Mouse (Mus musculus) thymus, adult 18-20 months (tissue): ENCODE measurements around the gene Gm15319.
"Not testable (repeated sequence)": the region's sequence is repeated elsewhere in the genome, so short reads cannot be mapped to it uniquely, and the experiment has no call there.

Source experiments
- DNase-seq, 2 experiments: peaks; one replicate each; pipeline ENCODE4 v3.0.0; 2022; ENCODE audit warnings: mixed read lengths in 2 of 2

Gene Gm15319

GRCm38 (mm10) chr8:20363110-20363509 is at the start of gene Gm15319:
Gm15319 (minus strand) TSS chr8:20363210.
- not testable (repeated sequence) for DNase-seq

DNA sequence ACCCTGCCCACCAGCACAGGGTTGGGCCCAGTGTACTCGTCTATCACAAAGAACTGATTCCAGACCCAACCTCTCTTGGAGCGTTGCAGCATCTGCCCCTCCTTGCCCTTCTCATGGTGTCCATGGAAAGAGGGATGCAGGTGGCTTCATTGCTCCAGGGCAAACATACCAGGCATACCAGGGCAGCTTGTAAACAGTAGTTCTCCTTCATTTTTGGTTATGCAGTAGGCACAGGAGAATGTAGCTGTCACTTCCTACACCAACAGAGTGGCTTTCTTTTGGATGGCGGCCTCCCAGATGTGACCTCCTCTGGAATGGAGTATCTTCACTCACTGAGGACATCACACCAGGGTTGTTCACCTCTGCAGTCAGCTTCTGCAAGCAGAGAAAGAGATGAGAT is 47.3 kb upstream of the Gm15319 start:
- not testable (repeated sequence) for DNase-seq

GRCm38 (mm10) chr8:20408441-20409030 is 45.5 kb upstream of the Gm15319 start:
- DNase-seq = peak in 1 of 2 experiments; percentile 26

- DNase-seq = peak; percentile 3 to 31
These were observed 26.3 kb upstream of the Gm15319 start for GRCm38 (mm10) chr8:20389363-20389739.

- DNase-seq = peak; percentile 18 to 46
These were observed 25.8 kb upstream of the Gm15319 start for GRCm38 (mm10) chr8:20388706-20389362.

DNA sequence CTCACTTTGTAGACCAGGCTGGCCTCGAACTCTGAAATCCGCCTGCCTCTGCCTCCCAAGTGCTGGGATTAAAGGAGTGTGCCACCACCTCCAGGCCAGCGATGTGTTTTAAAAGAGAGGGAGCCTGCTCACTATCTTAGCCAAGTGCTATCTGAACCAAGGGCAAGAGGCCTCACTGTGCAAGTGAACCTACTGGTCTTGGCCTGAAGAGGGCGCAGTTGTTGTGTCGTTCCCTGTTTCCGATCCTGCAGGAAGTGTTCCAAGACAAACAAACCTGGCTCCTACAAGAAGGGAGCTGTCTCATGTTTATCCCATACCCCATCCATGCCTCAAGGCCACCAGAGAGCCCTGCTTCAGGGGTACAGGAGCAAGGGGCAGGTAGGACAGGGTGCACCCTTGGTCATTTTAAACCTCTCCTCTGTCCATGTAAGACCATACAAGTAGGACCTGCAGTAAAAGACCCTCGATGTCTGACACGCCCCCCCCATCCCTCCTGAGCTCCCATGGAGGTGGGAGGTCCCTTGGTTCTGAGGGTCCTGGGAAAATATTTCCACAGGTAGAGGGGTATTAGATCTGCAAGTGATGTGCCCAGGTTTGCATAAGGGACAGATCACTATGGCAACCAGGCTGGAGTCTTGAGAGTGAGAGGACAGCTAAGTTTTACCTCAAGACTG is 24.2 kb upstream of the Gm15319 start:
- peak; percentile 27 to 28 for DNase-seq

- not testable (repeated sequence) for DNase-seq
These were observed 22.0 kb upstream of the Gm15319 start for GRCm38 (mm10) chr8:20384990-20385389.

DNA sequence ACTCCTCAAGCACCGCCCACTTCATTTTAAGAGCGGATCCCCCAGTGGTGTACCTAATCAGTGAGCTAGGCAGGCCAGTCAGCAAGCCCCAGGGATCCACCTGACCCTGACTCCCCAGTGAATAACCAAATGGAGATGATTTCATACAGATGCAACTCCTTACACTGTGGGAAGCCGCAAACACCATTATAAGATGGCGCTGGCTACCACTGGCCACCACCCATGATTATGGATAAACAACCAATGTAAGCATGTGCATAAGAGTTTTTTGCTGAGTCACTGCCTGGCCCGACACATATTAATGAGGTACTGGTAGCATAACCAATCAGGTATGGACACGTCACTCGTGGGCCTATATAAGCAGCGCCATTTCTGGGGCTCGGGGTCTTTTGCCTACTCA is 21.1 kb upstream of the Gm15319 start:
- peak; percentile 4 to 5 for DNase-seq

DNA sequence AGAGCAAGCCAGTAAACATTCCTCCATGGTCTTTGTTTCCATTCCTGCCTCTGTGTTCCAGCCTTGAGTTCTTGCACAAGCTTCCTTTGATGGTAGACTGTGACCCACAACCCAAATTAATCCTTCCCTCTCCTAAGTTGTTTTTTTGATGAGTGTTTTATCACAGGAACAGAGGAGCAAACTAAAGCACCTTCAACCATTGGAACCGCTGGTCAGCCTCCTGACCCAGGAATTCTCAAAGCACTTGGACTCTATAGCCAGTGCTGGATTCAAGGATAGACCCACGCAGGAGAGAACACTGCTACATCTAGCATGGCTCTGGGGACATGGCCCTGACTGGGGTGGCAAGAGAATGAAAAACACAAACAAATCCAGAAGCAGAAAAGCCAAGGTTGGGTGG is 19.1 kb upstream of the Gm15319 start:
- DNase-seq = peak in 1 of 2 experiments; percentile 2

DNA sequence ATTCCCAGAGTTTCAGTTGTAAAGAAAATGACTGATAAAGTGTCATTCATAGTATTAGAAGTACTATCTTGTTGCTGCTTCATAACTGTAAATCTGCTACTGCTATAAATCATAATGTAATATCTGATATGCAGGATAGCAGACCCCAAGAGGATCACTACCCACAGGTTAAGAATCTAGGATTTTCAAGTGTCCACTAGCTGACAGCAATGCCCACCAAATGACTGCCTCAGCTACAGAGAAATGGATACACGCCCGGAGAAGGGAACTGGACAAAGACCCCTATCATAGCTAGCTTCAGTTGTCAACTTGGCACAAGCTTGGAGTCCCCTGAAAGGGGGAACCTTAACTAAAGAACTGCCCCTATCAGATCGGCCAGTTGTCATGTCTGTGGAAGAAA is 18.6 kb upstream of the Gm15319 start:
- not testable (repeated sequence) for DNase-seq

DNA sequence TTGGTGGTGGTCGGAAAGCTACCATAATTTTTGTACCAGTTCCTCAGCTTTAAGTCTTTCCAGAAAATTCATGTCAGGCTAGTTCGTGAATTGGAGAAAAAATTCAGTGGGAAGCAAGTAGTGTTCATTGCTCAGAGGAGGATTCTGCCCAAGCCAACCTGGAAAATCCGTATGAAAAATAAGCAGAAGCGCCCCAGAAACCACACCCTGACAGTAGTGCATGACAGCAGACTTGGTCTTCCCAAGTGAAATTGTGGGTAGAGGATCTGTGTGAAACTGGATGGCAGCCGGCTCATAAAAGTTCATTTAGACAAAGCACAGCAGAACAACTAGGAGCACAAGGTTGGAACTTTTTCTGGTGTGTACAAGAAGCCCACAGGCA is 18.2 kb upstream of the Gm15319 start:
- not testable (repeated sequence) for DNase-seq

- peak; percentile 7 to 8 for DNase-seq
These were observed 17.7 kb upstream of the Gm15319 start for GRCm38 (mm10) chr8:20380590-20381238.

GRCm38 (mm10) chr8:20379650-20380436 is 16.8 kb upstream of the Gm15319 start:
- peak in 1 of 2 experiments; percentile 3 for DNase-seq

- peak; percentile 16 to 29 for DNase-seq
These were observed 16.0 kb upstream of the Gm15319 start for GRCm38 (mm10) chr8:20378786-20379649.

DNA sequence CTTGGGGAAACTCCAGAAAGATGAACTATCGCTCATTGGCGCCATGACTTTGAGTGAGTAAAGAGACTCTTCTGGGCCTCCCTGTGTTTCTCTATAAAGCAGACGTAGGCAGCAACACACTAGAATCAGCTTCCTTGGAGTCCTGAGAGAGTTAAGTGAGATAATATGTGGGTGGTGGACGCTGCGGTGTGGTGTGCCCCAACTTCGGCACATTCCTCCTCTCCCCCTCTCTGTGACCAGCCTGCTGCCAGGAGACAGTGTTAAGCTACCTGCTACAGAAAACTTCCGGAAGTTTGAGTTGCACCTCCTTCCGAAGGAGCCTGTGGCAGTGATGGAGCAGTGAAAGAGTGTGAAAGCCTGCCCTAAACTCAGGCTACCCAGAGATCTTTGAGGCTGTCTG is 15.3 kb upstream of the Gm15319 start:
- peak; percentile 27 to 36 for DNase-seq

- DNase-seq = peak in 1 of 2 experiments; percentile 4
These were observed 12.7 kb upstream of the Gm15319 start for GRCm38 (mm10) chr8:20375698-20376097.

DNA sequence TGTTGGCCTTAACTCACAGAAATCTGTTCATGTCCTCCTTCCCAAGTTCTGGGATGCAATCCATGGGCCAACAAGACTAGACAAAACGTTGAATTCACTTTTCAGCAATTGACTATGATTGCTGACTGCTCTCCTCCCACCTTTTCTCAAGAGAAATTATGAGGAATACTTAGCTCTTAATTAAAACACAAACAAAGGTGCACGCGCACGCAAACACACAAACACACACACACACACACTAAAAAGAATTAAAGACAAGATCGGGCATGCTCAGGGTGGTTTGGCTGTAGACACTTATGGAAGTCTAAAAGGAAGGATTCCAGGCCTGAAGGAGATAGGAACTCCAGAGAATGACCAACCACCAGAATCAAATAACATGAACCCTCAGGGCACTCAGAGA is 6.6 kb downstream of the Gm15319 start:
- not testable (repeated sequence) for DNase-seq

- DNase-seq = not testable (repeated sequence)
These were observed 9.4 kb downstream of the Gm15319 start for GRCm38 (mm10) chr8:20353579-20353978.

DNA sequence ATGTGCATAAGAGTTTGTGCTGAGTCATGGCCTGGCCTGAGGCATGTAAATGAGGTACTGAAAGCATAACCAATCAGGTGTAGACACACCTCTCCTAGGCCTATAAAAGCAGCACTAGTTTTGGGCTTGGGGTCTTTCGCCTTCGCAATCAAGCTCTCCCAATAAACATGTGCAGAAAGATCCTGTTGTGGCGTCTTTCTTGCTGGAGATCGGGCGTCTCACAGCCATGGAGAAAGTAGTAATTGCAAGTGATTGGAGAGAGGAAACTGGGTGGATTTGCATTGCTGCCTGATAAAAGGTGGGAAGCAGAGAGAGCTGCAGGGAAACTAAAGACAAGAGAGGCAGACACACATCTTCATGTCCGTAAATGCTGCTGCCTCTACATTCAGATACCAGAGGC is 60.3 kb downstream of the Gm15319 start:
- DNase-seq = not testable (repeated sequence)

- peak in 1 of 2 experiments; percentile 3 for DNase-seq
These were observed 63.0 kb downstream of the Gm15319 start for GRCm38 (mm10) chr8:20300042-20300441.

DNA sequence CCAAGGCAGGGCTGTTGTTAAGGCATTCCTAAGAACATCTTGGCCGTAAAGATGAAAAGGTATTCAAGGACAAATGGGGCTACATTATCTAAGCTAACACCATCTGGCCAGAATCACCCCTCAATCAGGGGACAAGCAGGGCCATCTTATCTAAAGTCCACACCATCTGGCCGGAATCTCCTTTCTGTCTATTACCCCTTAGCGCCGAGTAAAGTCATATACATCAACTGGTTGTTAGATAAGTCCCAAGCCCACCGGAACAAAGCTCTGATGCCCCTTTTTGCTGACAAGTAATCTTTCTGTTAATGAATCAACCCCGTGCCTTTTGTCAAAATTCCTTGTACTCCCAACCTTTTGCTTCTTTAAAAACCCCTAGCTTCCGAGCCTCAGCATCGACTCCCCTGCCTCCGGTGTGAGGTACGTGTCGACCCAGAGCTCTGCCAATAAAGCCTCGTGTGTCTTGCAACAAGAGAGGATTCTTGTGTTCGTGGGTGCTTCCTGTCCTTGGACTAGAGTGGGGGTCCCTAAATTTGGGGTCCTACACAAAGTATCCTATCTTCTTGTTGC is 65.0 kb downstream of the Gm15319 start:
- peak; percentile 31 to 51 for DNase-seq
